Mouse (Mus musculus): Measurements from ENCODE around the gene Aym1. TPM values are rescaled to one million over a fixed set of nuclear protein-coding genes. Genes with fewer than 3 reads are reported as not detected.

The Aym1 gene
- polyA plus RNA-seq (2016; fragmentation: Nextera tagmentation; extraction: Ambion mirVana) = not detected in 2 replicates

DNA sequence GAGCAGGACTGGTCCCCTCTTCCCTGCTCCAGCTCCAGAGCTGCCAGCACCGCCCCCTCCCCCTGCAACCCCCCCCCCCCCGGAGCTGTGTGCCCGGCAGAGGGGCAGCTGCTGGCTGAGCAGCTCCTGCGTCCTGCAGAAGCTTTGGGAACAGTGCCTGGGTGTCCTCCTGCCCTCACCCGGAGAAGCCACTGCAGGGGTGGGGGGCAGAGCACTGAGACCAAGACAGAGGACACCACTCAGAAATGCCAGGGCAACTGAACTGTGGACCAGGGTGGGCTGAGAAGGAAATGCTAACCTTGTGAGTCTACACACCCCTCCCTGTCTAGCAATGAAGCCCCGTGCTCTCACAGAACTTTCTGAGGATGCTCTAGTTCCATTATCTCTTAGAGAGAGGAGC, at the start of gene Aym1:
Gene Aym1, plus strand, starts transcription at position 109 of the 400 bp plus-strand sequence.
- 23% methylated on average over 5 of the region's 6 CpGs for WGBS
- Histone ChIP-seq H3K27me3 (replicated peaks; ENCODE audit: low read depth, poor library complexity, severe bottlenecking) (peaks cover 70% of the 10 kb centered on the region), H3K4me1 (peaks cover 34% of the 10 kb centered on the region), H3K27ac (replicated peaks) (no peak within 1 kb of the TSS), H3K4me3 (no peak within 1 kb of the TSS), H3K9me3 (no peaks in the 10 kb centered on the region), H3K36me3 (replicated peaks) (no peaks in the 10 kb centered on the region)
- DNase-seq (ENCODE audit: low spot score) = no peak

- Histone ChIP-seq H3K27ac (replicated peaks) (peak overlapping the region; percentile 81; the same call in 1 of the 2 replicates), H3K4me3 (peak overlapping the region; percentile 80), H3K36me3 (replicated peaks) (no peaks in the 10 kb centered on the region), H3K4me1 (peaks cover 49% of the 10 kb centered on the region), H3K27me3 (replicated peaks; ENCODE audit: low read depth, poor library complexity, severe bottlenecking) (peaks cover 67% of the 10 kb centered on the region), H3K9me3 (no peaks in the 10 kb centered on the region)
- no peak for DNase-seq (ENCODE audit: low spot score)
- WGBS = 63% methylated on average over 22 of the region's 22 CpGs
These were observed 47.4 kb upstream of the Aym1 start for GRCm38 (mm10) chr5:113309491-113310376.

- peak; percentile 91 for DNase-seq (ENCODE audit: low spot score)
- peaks cover 75% of the 10 kb centered on the region for H3K27me3 ChIP-seq (replicated peaks; ENCODE audit: low read depth, poor library complexity, severe bottlenecking)
- H3K4me3 ChIP-seq = peak within 1 kb of the TSS; percentile 80
- H3K9me3 ChIP-seq = no peaks in the 10 kb centered on the region
- peaks cover 49% of the 10 kb centered on the region for H3K4me1 ChIP-seq
- 3% methylated on average over 53 of the region's 53 CpGs for WGBS
- no peaks in the 10 kb centered on the region for H3K36me3 ChIP-seq (replicated peaks)
- peak within 1 kb of the TSS; percentile 81 for H3K27ac ChIP-seq (replicated peaks)
These were observed 46.6 kb upstream of the Aym1 start, which contains the start of gene Sgsm1 for GRCm38 (mm10) chr5:113310377-113311003. TSS of gene Sgsm1 (minus strand) at chr5:113310786.

DNA sequence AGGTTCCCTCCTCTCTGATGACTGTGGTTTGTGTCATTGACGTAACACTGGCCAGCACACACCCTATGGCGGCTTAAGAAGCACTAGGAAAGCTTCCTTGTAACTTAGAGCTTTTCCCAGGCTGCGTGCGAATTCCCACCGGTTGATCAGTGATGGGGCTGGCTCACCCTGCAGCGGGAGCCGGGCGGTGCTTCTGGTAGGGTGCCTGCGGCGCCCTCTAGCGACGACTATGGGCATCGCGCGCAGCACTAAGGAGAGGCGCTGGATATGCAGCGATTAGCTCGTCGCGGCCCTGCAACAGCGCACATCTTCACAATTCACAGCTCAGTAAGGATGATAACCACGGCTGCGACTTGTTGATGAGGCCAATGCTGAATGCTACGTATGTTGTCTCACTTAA, 43.1 kb upstream of the Aym1 start:
- WGBS = 1% methylated on average over 24 of the region's 24 CpGs
- Histone ChIP-seq H3K27ac (replicated peaks) (no peak overlapping the region), H3K9me3 (no peaks in the 10 kb centered on the region), H3K4me3 (peak overlapping the region; percentile 28), H3K36me3 (replicated peaks) (no peaks in the 10 kb centered on the region), H3K27me3 (replicated peaks; ENCODE audit: low read depth, poor library complexity, severe bottlenecking) (peaks cover 62% of the 10 kb centered on the region), H3K4me1 (peaks cover 23% of the 10 kb centered on the region)
- peak; percentile 85 for DNase-seq (ENCODE audit: low spot score)

DNA sequence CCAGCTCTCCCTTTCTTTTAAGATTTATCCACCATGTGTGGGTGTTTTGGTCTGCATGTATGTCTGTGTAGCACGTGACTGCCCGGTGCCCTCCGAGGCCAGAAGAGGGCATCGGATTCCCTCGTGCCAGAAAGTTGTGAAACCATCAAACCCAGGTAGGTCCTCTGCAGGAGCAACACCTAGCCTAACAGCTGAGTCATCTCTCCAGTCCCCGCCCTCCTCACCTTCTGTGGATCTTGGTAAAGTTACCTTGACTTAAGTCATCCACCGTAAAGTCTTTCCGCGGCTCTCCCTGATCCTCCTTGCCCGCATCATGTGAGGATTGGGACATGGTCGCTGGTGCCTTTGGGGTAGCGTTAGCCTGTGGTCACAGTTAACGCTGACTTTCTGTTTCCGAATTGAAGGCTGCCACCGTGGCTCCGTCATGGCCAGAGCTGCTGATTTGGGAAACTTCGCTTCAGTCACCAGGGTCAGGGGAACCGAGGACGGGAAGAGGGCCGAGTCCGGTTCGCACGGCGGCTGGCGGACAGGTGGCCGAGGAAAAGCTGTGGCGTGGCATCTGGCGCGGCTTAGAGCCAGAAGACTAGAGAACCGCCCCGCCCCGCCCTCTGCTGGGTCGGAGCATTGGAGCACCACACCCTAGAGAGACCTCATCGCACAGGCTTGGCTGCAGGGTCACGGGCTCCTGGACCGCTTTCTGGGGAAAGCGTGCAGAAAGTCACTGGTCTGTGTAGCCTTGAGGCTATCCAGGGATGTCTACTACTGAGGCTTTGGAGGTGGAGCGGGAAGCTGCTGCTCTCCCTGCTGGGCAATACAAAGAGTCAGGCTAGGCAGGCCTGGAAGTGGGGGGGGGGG, 33.1 kb upstream of the Aym1 start:
- H3K4me3 ChIP-seq = peak overlapping the region; percentile 52
- peaks cover 52% of the 10 kb centered on the region for H3K27me3 ChIP-seq (replicated peaks; ENCODE audit: low read depth, poor library complexity, severe bottlenecking)
- H3K36me3 ChIP-seq (replicated peaks) = no peaks in the 10 kb centered on the region
- DNase-seq (ENCODE audit: low spot score) = peak; percentile 57
- peaks cover 17% of the 10 kb centered on the region; the same call in 1 of the 2 replicates for H3K9me3 ChIP-seq
- H3K4me1 ChIP-seq = peaks cover 31% of the 10 kb centered on the region
- 5% methylated on average over 38 of the region's 38 CpGs for WGBS
- H3K27ac ChIP-seq (replicated peaks) = 0 out of 2 replicates have a peak overlapping the region, but pooled peaks have one; percentile 14

GRCm38 (mm10) chr5:113329463-113329862, 27.6 kb upstream of the Aym1 start:
- H3K4me3 ChIP-seq = no peak overlapping the region
- H3K36me3 ChIP-seq (replicated peaks) = no peaks in the 10 kb centered on the region
- H3K4me1 ChIP-seq = peaks cover 1% of the 10 kb centered on the region
- no peak for DNase-seq (ENCODE audit: low spot score)
- H3K27me3 ChIP-seq (replicated peaks; ENCODE audit: low read depth, poor library complexity, severe bottlenecking) = peaks cover 51% of the 10 kb centered on the region
- no peak overlapping the region for H3K27ac ChIP-seq (replicated peaks)
- 89% methylated on average over 8 of the region's 8 CpGs for WGBS
- H3K9me3 ChIP-seq = peaks cover 25% of the 10 kb centered on the region

GRCm38 (mm10) chr5:113330202-113330601, 26.9 kb upstream of the Aym1 start:
- no peak for DNase-seq (ENCODE audit: low spot score)
- Histone ChIP-seq H3K9me3 (peaks cover 25% of the 10 kb centered on the region), H3K27me3 (replicated peaks; ENCODE audit: low read depth, poor library complexity, severe bottlenecking) (peaks cover 51% of the 10 kb centered on the region), H3K4me3 (no peak overlapping the region), H3K27ac (replicated peaks) (no peak overlapping the region), H3K4me1 (peaks cover 7% of the 10 kb centered on the region), H3K36me3 (replicated peaks) (no peaks in the 10 kb centered on the region)
- 81% methylated on average over 3 of the region's 3 CpGs for whole genome bisulfite sequencing

GRCm38 (mm10) chr5:113332239-113332638, 24.9 kb upstream of the Aym1 start:
- Histone ChIP-seq H3K27me3 (replicated peaks; ENCODE audit: low read depth, poor library complexity, severe bottlenecking) (peaks cover 59% of the 10 kb centered on the region), H3K4me1 (peaks cover 21% of the 10 kb centered on the region), H3K27ac (replicated peaks) (no peak overlapping the region), H3K9me3 (peaks cover 21% of the 10 kb centered on the region), H3K36me3 (replicated peaks) (no peaks in the 10 kb centered on the region), H3K4me3 (no peak overlapping the region)
- DNase-seq (ENCODE audit: low spot score) = peak; percentile 64
- 40% methylated on average over 12 of the region's 12 CpGs for WGBS

- 61% methylated on average over 4 of the region's 4 CpGs for WGBS
- no peak overlapping the region for H3K4me3 ChIP-seq
- H3K9me3 ChIP-seq = peaks cover 16% of the 10 kb centered on the region
- H3K27ac ChIP-seq (replicated peaks) = no peak overlapping the region
- no peak for DNase-seq (ENCODE audit: low spot score)
- H3K36me3 ChIP-seq (replicated peaks) = no peaks in the 10 kb centered on the region
- peaks cover 66% of the 10 kb centered on the region for H3K27me3 ChIP-seq (replicated peaks; ENCODE audit: low read depth, poor library complexity, severe bottlenecking)
- peaks cover 21% of the 10 kb centered on the region for H3K4me1 ChIP-seq
These were observed 24.2 kb upstream of the Aym1 start for GRCm38 (mm10) chr5:113332899-113333298.

DNA sequence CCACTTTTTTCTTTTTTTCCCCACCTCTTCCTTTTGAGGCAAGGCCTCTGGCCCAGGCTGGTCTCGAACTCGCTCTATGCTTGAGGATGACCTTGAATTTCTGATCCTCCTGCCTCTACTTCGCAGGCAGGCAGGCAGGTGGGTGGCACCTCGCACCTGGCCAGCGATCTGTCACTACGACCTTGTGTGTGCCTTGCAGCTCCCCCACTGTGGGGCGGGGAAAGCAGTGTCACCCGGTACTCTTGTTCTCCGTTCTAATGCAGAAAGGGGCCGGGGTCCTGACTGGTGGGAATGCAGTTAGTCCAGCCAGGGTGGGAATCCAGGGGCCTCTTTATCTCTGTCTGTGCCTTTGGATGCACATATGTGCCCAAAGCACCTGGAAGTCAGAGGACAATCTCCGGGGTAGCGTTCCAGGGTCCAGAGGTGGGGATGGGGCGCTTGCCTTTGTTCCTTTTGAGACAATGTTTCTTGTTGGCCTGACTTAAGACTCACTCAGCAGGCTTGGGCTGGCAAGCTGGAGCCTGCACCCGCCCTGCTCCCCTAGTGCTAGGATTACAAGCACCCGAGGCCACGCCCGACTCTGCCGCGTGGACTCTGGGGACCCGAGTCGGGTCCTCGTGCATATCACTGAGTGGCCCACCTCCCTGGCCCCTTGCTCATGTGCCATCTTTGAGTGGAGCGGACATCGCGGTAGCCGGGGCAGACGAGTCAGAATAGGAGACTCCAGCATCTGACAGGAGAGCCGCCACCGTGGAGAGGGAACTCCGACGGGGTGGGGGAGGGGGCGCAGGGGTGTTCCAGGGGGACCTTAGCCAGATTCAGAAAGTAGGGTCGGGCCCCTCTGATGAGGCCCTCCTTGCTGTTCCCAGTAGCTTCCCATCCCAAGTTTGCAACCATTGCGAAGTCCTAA, 22.2 kb upstream of the Aym1 start:
- WGBS = 6% methylated on average over 34 of the region's 34 CpGs
- H3K27me3 ChIP-seq (replicated peaks; ENCODE audit: low read depth, poor library complexity, severe bottlenecking) = peaks cover 86% of the 10 kb centered on the region
- peak; percentile 54 for DNase-seq (ENCODE audit: low spot score)
- H3K36me3 ChIP-seq (replicated peaks) = no peaks in the 10 kb centered on the region
- peaks cover 3% of the 10 kb centered on the region for H3K9me3 ChIP-seq
- 0 out of 2 replicates have a peak overlapping the region, but pooled peaks have one; percentile 12 for H3K27ac ChIP-seq (replicated peaks)
- H3K4me3 ChIP-seq = peak overlapping the region; percentile 50
- H3K4me1 ChIP-seq = peaks cover 21% of the 10 kb centered on the region

DNA sequence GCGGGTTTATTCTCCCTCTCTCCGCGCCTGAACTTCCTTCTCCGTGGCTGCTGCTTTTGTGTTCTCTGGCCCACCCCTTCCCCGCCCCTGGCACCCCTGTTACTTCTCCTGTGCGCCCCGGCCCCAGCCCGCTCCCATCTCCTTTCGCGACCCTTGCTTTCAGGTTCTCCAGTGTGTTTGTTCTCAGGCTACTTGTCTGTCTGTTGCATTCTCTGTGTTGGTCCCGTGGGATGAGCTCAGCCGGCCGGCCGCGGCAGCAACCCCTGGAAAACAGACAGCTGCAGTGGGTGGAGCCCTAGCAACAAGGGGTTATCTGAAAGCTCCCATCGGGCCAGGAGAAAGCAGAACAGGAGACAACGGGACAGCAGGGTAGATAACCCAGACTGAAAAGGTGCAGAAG, 21.4 kb upstream of the Aym1 start:
- peak; percentile 57 for DNase-seq (ENCODE audit: low spot score)
- H3K36me3 ChIP-seq (replicated peaks) = no peaks in the 10 kb centered on the region
- H3K4me3 ChIP-seq = peak overlapping the region; percentile 50
- peaks cover 88% of the 10 kb centered on the region for H3K27me3 ChIP-seq (replicated peaks; ENCODE audit: low read depth, poor library complexity, severe bottlenecking)
- WGBS = 1% methylated on average over 17 of the region's 17 CpGs
- H3K27ac ChIP-seq (replicated peaks) = peak overlapping the region; percentile 12; the same call in 1 of the 2 replicates
- peaks cover 3% of the 10 kb centered on the region for H3K9me3 ChIP-seq
- peaks cover 21% of the 10 kb centered on the region for H3K4me1 ChIP-seq
